Mouse (Mus musculus) urinary bladder, adult 2 months (tissue): ENCODE measurements around the gene Copa. TPM values are rescaled to one million over a fixed set of nuclear protein-coding genes. Genes with fewer than 3 reads are reported as not detected.

Experiments used
- DNase-seq: peaks from one replicate; pipeline ENCODE4 v3.0.0; 2022; ENCODE audit warnings: low spot score
- polyA plus RNA-seq: library from polyadenylated mRNA; depleted of rRNA; stranded (reverse); fragments of >200 nt; gene quantifications from 2 replicates; pipeline ENCODE4 v1.2.3, GENCODE M21; 2012; rRNA removed

Gene Copa
- polyA plus RNA-seq: 84.9 and 135 TPM in 2 replicates

GRCm38 (mm10) chr1:172082101-172082898 lies at the start of gene Copa, which contains the start of gene Ncstn:
Gene Copa (plus strand): TSS chr1:172082529.
Gene Ncstn (minus strand): TSS chr1:172082795.
- peak; percentile 87 for DNase-seq

- no peak for DNase-seq
Measured at GRCm38 (mm10) chr1:172046410-172046809, 35.9 kb upstream of the Copa start.

GRCm38 (mm10) chr1:172046938-172047337 lies 35.4 kb upstream of the Copa start:
- peak; percentile 42 for DNase-seq

GRCm38 (mm10) chr1:172048241-172048734 lies 34.0 kb upstream of the Copa start:
- no peak for DNase-seq

GRCm38 (mm10) chr1:172049131-172049782 lies 33.1 kb upstream of the Copa start:
- DNase-seq: no peak

- no peak for DNase-seq
Measured at GRCm38 (mm10) chr1:172052766-172053279, 29.5 kb upstream of the Copa start.

- no peak for DNase-seq
Measured at GRCm38 (mm10) chr1:172053541-172054440, 28.5 kb upstream of the Copa start.

GRCm38 (mm10) chr1:172056251-172056650 lies 26.1 kb upstream of the Copa start:
- DNase-seq: no peak

- DNase-seq: no peak
Measured at GRCm38 (mm10) chr1:172057491-172057921, 24.8 kb upstream of the Copa start, which contains the start of gene Nhlh1. Gene Nhlh1 (minus strand): TSS chr1:172057573.

- no peak for DNase-seq
Measured at GRCm38 (mm10) chr1:172058321-172058720, 24.0 kb upstream of the Copa start.

- DNase-seq: no peak
Measured at GRCm38 (mm10) chr1:172058874-172059273, 23.5 kb upstream of the Copa start.

- DNase-seq: no peak
Measured at GRCm38 (mm10) chr1:172060659-172061058, 21.7 kb upstream of the Copa start.

GRCm38 (mm10) chr1:172061217-172061616 lies 21.1 kb upstream of the Copa start:
- no peak for DNase-seq

- DNase-seq: no peak
Measured at GRCm38 (mm10) chr1:172062101-172062500, 20.2 kb upstream of the Copa start.

GRCm38 (mm10) chr1:172063291-172064023 lies 18.9 kb upstream of the Copa start:
- no peak for DNase-seq

- DNase-seq: no peak
Measured at GRCm38 (mm10) chr1:172064613-172065141, 17.7 kb upstream of the Copa start.

- DNase-seq: no peak
Measured at GRCm38 (mm10) chr1:172070227-172070626, 12.1 kb upstream of the Copa start.

- no peak for DNase-seq
Measured at GRCm38 (mm10) chr1:172071556-172071955, 10.8 kb upstream of the Copa start.

GRCm38 (mm10) chr1:172072604-172073003 lies 9.7 kb upstream of the Copa start:
- no peak for DNase-seq

GRCm38 (mm10) chr1:172077981-172078380 lies 4.3 kb upstream of the Copa start:
- no peak for DNase-seq
